Mouse (Mus musculus): ENCODE data around the gene Efcab6.

Gene Efcab6

GRCm38 (mm10) chr15:83965126-83965525 lies 100.1 kb downstream of the Efcab6 start:
- DNase-seq: no peak

GRCm38 (mm10) chr15:83958376-83958775 lies 106.8 kb downstream of the Efcab6 start:
- no peak for DNase-seq

- no peak for DNase-seq
Measured at GRCm38 (mm10) chr15:83956996-83957395, 108.2 kb downstream of the Efcab6 start.

GRCm38 (mm10) chr15:83955948-83956707 lies 109.1 kb downstream of the Efcab6 start:
- peak in 1 of 2 experiments; percentile 10 for DNase-seq

GRCm38 (mm10) chr15:83949729-83950491 lies 115.3 kb downstream of the Efcab6 start:
- DNase-seq: peak; percentile 10 to 47

- DNase-seq: peak in 1 of 2 experiments; percentile 7
Measured at GRCm38 (mm10) chr15:83939703-83940102, 125.5 kb downstream of the Efcab6 start.

GRCm38 (mm10) chr15:83938466-83938865 lies 126.7 kb downstream of the Efcab6 start:
- peak in 1 of 2 experiments; percentile 6 for DNase-seq

GRCm38 (mm10) chr15:83936506-83936905 lies 128.7 kb downstream of the Efcab6 start:
- peak in 1 of 2 experiments; percentile 21 for DNase-seq

- DNase-seq: peak in 1 of 2 experiments; percentile 5
Measured at GRCm38 (mm10) chr15:83934816-83935215, 130.4 kb downstream of the Efcab6 start.

GRCm38 (mm10) chr15:83925338-83925737 lies 139.8 kb downstream of the Efcab6 start:
- no peak for DNase-seq

GRCm38 (mm10) chr15:83924656-83925055 lies 140.5 kb downstream of the Efcab6 start:
- peak in 1 of 2 experiments; percentile 33 for DNase-seq

- no peak for DNase-seq
Measured at GRCm38 (mm10) chr15:83915376-83915775, 149.8 kb downstream of the Efcab6 start.

GRCm38 (mm10) chr15:83913028-83913714 lies 152.0 kb downstream of the Efcab6 start:
- DNase-seq: peak in 1 of 2 experiments; percentile 21

- no peak for DNase-seq
Measured at GRCm38 (mm10) chr15:83906472-83906871, 158.7 kb downstream of the Efcab6 start.

- DNase-seq: no peak
Measured at GRCm38 (mm10) chr15:83897286-83897685, 167.9 kb downstream of the Efcab6 start.

- DNase-seq: no peak
Measured at GRCm38 (mm10) chr15:83896011-83896410, 169.2 kb downstream of the Efcab6 start.

- no peak for DNase-seq
Measured at GRCm38 (mm10) chr15:83894261-83894660, 170.9 kb downstream of the Efcab6 start.

- no peak for DNase-seq
Measured at GRCm38 (mm10) chr15:83892871-83893270, 172.3 kb downstream of the Efcab6 start.

GRCm38 (mm10) chr15:83884291-83884690 lies 180.9 kb downstream of the Efcab6 start:
- DNase-seq: no peak

- DNase-seq: no peak
Measured at GRCm38 (mm10) chr15:83883821-83884220, 181.4 kb downstream of the Efcab6 start.

- peak; percentile 49 to 62 for DNase-seq
Measured at GRCm38 (mm10) chr15:83879845-83880244, 185.3 kb downstream of the Efcab6 start.

- no peak for DNase-seq
Measured at GRCm38 (mm10) chr15:83877898-83878297, 187.3 kb downstream of the Efcab6 start.

All from kidney, postnatal 25 days (tissue).